Mouse (Mus musculus): ENCODE measurements at regions not wholly inside any gene's neighbourhood (a gene's known extent, or its start where the extent isn't known, plus 50 kb on each side); places are given as distances from the start of the nearest gene placed in this dataset.
A peak's percentile ranks its signal among the peaks of the same experiment; 100 is the strongest.

GRCm38 (mm10) chr2:28352903-28353302, 93.7 kb upstream of the Ppp1r26 start:
- Histone ChIP-seq H3K9me3 (replicated peaks) (no peaks in the 10 kb centered on the region), H3K4me2 (no peak overlapping the region), H3K9ac (no peak overlapping the region), H3K27me3 (no peaks in the 10 kb centered on the region), H3K27ac (no peak overlapping the region), H3K4me1 (no peaks in the 10 kb centered on the region), H3K4me3 (replicated peaks) (no peak overlapping the region), H3K36me3 (no peaks in the 10 kb centered on the region)
- ATAC-seq (replicated peaks; ENCODE audit: low FRiP score): no peak
- WGBS: 81% methylated on average over 1 of the region's 1 CpGs

- no peak overlapping the region for H3K27ac ChIP-seq
These were observed 84.4 kb upstream of the Ppp1r26 start for GRCm38 (mm10) chr2:28362199-28362598.

GRCm38 (mm10) chr2:28364623-28365022, 82.0 kb upstream of the Ppp1r26 start:
- H3K27ac ChIP-seq: 0 out of 2 replicates have a peak overlapping the region, but pooled peaks have one; percentile 18
- no peak overlapping the region for H3K4me3 ChIP-seq (replicated peaks)
- no peaks in the 10 kb centered on the region for H3K36me3 ChIP-seq
- peaks cover 19% of the 10 kb centered on the region for H3K4me1 ChIP-seq
- no peaks in the 10 kb centered on the region for H3K27me3 ChIP-seq
- ATAC-seq (replicated peaks; ENCODE audit: low FRiP score): no peak
- no peak overlapping the region for H3K4me2 ChIP-seq
- WGBS: 50% methylated on average over 3 of the region's 3 CpGs
- no peak overlapping the region for H3K9ac ChIP-seq
- H3K9me3 ChIP-seq (replicated peaks): no peaks in the 10 kb centered on the region

More at GRCm38 (mm10) chr2:28362199-28362598, 84.4 kb upstream of the Ppp1r26 start:
- ATAC-seq (replicated peaks; ENCODE audit: low FRiP score): no peak
- Histone ChIP-seq H3K9ac (no peak overlapping the region), H3K4me2 (no peak overlapping the region), H3K36me3 (no peaks in the 10 kb centered on the region), H3K27me3 (no peaks in the 10 kb centered on the region), H3K4me3 (replicated peaks) (no peak overlapping the region), H3K4me1 (peaks cover 7% of the 10 kb centered on the region; the same call in 1 of the 2 replicates), H3K9me3 (replicated peaks) (no peaks in the 10 kb centered on the region)
- WGBS: 19% methylated on average over 6 of the region's 6 CpGs

GRCm38 (mm10) chr2:28365756-28366155, 80.8 kb upstream of the Ppp1r26 start:
- H3K4me2 ChIP-seq: no peak overlapping the region
- H3K9ac ChIP-seq: no peak overlapping the region
- ATAC-seq (replicated peaks; ENCODE audit: low FRiP score): no peak
- peaks cover 30% of the 10 kb centered on the region for H3K4me1 ChIP-seq
- H3K27ac ChIP-seq: no peak overlapping the region
- no peak overlapping the region for H3K4me3 ChIP-seq (replicated peaks)
- H3K27me3 ChIP-seq: no peaks in the 10 kb centered on the region
- no peaks in the 10 kb centered on the region for H3K36me3 ChIP-seq
- WGBS: 89% methylated on average over 5 of the region's 5 CpGs
- H3K9me3 ChIP-seq (replicated peaks): no peaks in the 10 kb centered on the region

- no peaks in the 10 kb centered on the region for H3K36me3 ChIP-seq
- H3K9ac ChIP-seq: no peak overlapping the region
- 0 out of 2 replicates have a peak, but pooled peaks have one; percentile 17 for ATAC-seq (replicated peaks; ENCODE audit: low FRiP score)
- peaks cover 40% of the 10 kb centered on the region for H3K4me1 ChIP-seq
- 18% methylated on average over 3 of the region's 3 CpGs for WGBS
- H3K27me3 ChIP-seq: 0 out of 2 replicates have a peak, but pooled peaks cover 12% of the 10 kb centered on the region
- no peaks in the 10 kb centered on the region for H3K9me3 ChIP-seq (replicated peaks)
- no peak overlapping the region for H3K27ac ChIP-seq
- no peak overlapping the region for H3K4me3 ChIP-seq (replicated peaks)
- H3K4me2 ChIP-seq: no peak overlapping the region
These were observed 71.8 kb upstream of the Ppp1r26 start for GRCm38 (mm10) chr2:28374838-28375237.

GRCm38 (mm10) chr2:28377948-28378822, 68.4 kb upstream of the Ppp1r26 start:
- no peak overlapping the region for H3K27ac ChIP-seq
- H3K4me1 ChIP-seq: peaks cover 15% of the 10 kb centered on the region
- 0 out of 2 replicates have a peak, but pooled peaks cover 12% of the 10 kb centered on the region for H3K27me3 ChIP-seq
- H3K9ac ChIP-seq: no peak overlapping the region
- no peak overlapping the region for H3K4me3 ChIP-seq (replicated peaks)
- 62% methylated on average over 9 of the region's 9 CpGs for WGBS
- no peak overlapping the region for H3K4me2 ChIP-seq
- H3K9me3 ChIP-seq (replicated peaks): no peaks in the 10 kb centered on the region
- no peaks in the 10 kb centered on the region for H3K36me3 ChIP-seq
- 0 out of 2 replicates have a peak, but pooled peaks have one; percentile 57 for ATAC-seq (replicated peaks; ENCODE audit: low FRiP score)

- H3K9me3 ChIP-seq (replicated peaks): no peaks in the 10 kb centered on the region
- H3K4me3 ChIP-seq (replicated peaks): no peak overlapping the region
- no peak overlapping the region for H3K9ac ChIP-seq
- H3K4me2 ChIP-seq: no peak overlapping the region
- H3K27me3 ChIP-seq: 0 out of 2 replicates have a peak, but pooled peaks cover 11% of the 10 kb centered on the region
- ATAC-seq (replicated peaks; ENCODE audit: low FRiP score): no peak
- H3K4me1 ChIP-seq: peaks cover 9% of the 10 kb centered on the region
- H3K27ac ChIP-seq: no peak overlapping the region
- no peaks in the 10 kb centered on the region for H3K36me3 ChIP-seq
- 84% methylated on average over 12 of the region's 12 CpGs for WGBS
These were observed 64.4 kb upstream of the Ppp1r26 start for GRCm38 (mm10) chr2:28382051-28382802.

- H3K27me3 ChIP-seq: no peaks in the 10 kb centered on the region
- peaks cover 21% of the 10 kb centered on the region for H3K4me1 ChIP-seq
- no peak overlapping the region for H3K9ac ChIP-seq
- ATAC-seq (replicated peaks; ENCODE audit: low FRiP score): no peak
- no peaks in the 10 kb centered on the region for H3K36me3 ChIP-seq
- H3K4me3 ChIP-seq (replicated peaks): no peak overlapping the region
- WGBS: 75% methylated on average over 8 of the region's 8 CpGs
- H3K27ac ChIP-seq: no peak overlapping the region
- H3K4me2 ChIP-seq: no peak overlapping the region
- H3K9me3 ChIP-seq (replicated peaks): no peaks in the 10 kb centered on the region
These were observed 61.7 kb upstream of the Ppp1r26 start for GRCm38 (mm10) chr2:28384875-28385274.

GRCm38 (mm10) chr2:28386784-28387183, 59.8 kb upstream of the Ppp1r26 start:
- no peak overlapping the region for H3K9ac ChIP-seq
- H3K36me3 ChIP-seq: no peaks in the 10 kb centered on the region
- 74% methylated on average over 1 of the region's 1 CpGs for WGBS
- H3K27ac ChIP-seq: no peak overlapping the region
- no peak overlapping the region for H3K4me2 ChIP-seq
- peaks cover 16% of the 10 kb centered on the region for H3K4me1 ChIP-seq
- ATAC-seq (replicated peaks; ENCODE audit: low FRiP score): no peak
- H3K27me3 ChIP-seq: no peaks in the 10 kb centered on the region
- no peaks in the 10 kb centered on the region for H3K9me3 ChIP-seq (replicated peaks)
- H3K4me3 ChIP-seq (replicated peaks): no peak overlapping the region

GRCm38 (mm10) chr2:28387422-28387836, 59.2 kb upstream of the Ppp1r26 start:
- Histone ChIP-seq H3K4me2 (no peak overlapping the region), H3K9ac (no peak overlapping the region), H3K36me3 (no peaks in the 10 kb centered on the region), H3K4me3 (replicated peaks) (no peak overlapping the region), H3K27ac (0 out of 2 replicates have a peak overlapping the region, but pooled peaks have one; percentile 5), H3K9me3 (replicated peaks) (no peaks in the 10 kb centered on the region), H3K27me3 (no peaks in the 10 kb centered on the region), H3K4me1 (peaks cover 16% of the 10 kb centered on the region)
- WGBS: 7% methylated on average over 6 of the region's 6 CpGs
- peak; percentile 69 for ATAC-seq (replicated peaks; ENCODE audit: low FRiP score)

GRCm38 (mm10) chr2:28387926-28388325, 58.7 kb upstream of the Ppp1r26 start:
- H3K27me3 ChIP-seq: no peaks in the 10 kb centered on the region
- peaks cover 16% of the 10 kb centered on the region for H3K4me1 ChIP-seq
- H3K4me2 ChIP-seq: no peak overlapping the region
- no peaks in the 10 kb centered on the region for H3K9me3 ChIP-seq (replicated peaks)
- H3K9ac ChIP-seq: no peak overlapping the region
- no peaks in the 10 kb centered on the region for H3K36me3 ChIP-seq
- ATAC-seq (replicated peaks; ENCODE audit: low FRiP score): no peak
- no peak overlapping the region for H3K27ac ChIP-seq
- H3K4me3 ChIP-seq (replicated peaks): no peak overlapping the region
- WGBS: 81% methylated on average over 4 of the region's 4 CpGs

- no peaks in the 10 kb centered on the region for H3K27me3 ChIP-seq
- H3K27ac ChIP-seq: no peak overlapping the region
- ATAC-seq (replicated peaks; ENCODE audit: low FRiP score): no peak
- H3K4me3 ChIP-seq (replicated peaks): no peak overlapping the region
- no peaks in the 10 kb centered on the region for H3K36me3 ChIP-seq
- 81% methylated on average over 5 of the region's 5 CpGs for WGBS
- peaks cover 16% of the 10 kb centered on the region for H3K4me1 ChIP-seq
- no peak overlapping the region for H3K9ac ChIP-seq
- no peaks in the 10 kb centered on the region for H3K9me3 ChIP-seq (replicated peaks)
- H3K4me2 ChIP-seq: no peak overlapping the region
These were observed 56.9 kb upstream of the Ppp1r26 start for GRCm38 (mm10) chr2:28389703-28390102.
